Mouse (Mus musculus): ENCODE measurements around the gene Ackr3. TPM values are rescaled to one million over a fixed set of nuclear protein-coding genes. Genes with fewer than 3 reads are reported as not detected.

The Ackr3 gene
- polyA plus RNA-seq, 1 experiment from 2014 or later: 23.7 TPM

- Histone ChIP-seq H3K4me3 (no peak overlapping the region), H3K4me1 (peaks cover 10% of the 10 kb centered on the region), H3K27ac (replicated peaks) (no peak overlapping the region), H3K27me3 (no peaks in the 10 kb centered on the region), H3K4me2 (replicated peaks) (no peak overlapping the region), H3K9ac (replicated peaks) (no peak overlapping the region), H3K36me3 (no peaks in the 10 kb centered on the region), H3K9me3 (no peaks in the 10 kb centered on the region)
- WGBS: 80% methylated on average over 1 of the region's 1 CpGs
- ATAC-seq (replicated peaks): no peak
These were observed 43.0 kb downstream of the Ackr3 start for GRCm38 (mm10) chr1:90246800-90247199.

- 80% methylated on average over 4 of the region's 4 CpGs for WGBS
- no peaks in the 10 kb centered on the region for H3K27me3 ChIP-seq
- ATAC-seq (replicated peaks): no peak
- no peak overlapping the region for H3K4me2 ChIP-seq (replicated peaks)
- H3K4me3 ChIP-seq: no peak overlapping the region
- no peaks in the 10 kb centered on the region for H3K36me3 ChIP-seq
- H3K9me3 ChIP-seq: no peaks in the 10 kb centered on the region
- H3K4me1 ChIP-seq: peaks cover 14% of the 10 kb centered on the region
- H3K9ac ChIP-seq (replicated peaks): no peak overlapping the region
- H3K27ac ChIP-seq (replicated peaks): no peak overlapping the region
These were observed 43.5 kb downstream of the Ackr3 start for GRCm38 (mm10) chr1:90247234-90247633.

GRCm38 (mm10) chr1:90247756-90248541 lies 44.2 kb downstream of the Ackr3 start:
- H3K4me3 ChIP-seq: no peak overlapping the region
- H3K9ac ChIP-seq (replicated peaks): no peak overlapping the region
- ATAC-seq (replicated peaks): no peak
- no peaks in the 10 kb centered on the region for H3K27me3 ChIP-seq
- H3K27ac ChIP-seq (replicated peaks): no peak overlapping the region
- no peaks in the 10 kb centered on the region for H3K36me3 ChIP-seq
- H3K4me2 ChIP-seq (replicated peaks): no peak overlapping the region
- WGBS: 91% methylated on average over 8 of the region's 8 CpGs
- no peaks in the 10 kb centered on the region for H3K9me3 ChIP-seq
- peaks cover 14% of the 10 kb centered on the region for H3K4me1 ChIP-seq

GRCm38 (mm10) chr1:90248966-90249735 lies 45.4 kb downstream of the Ackr3 start:
- no peak overlapping the region for H3K4me3 ChIP-seq
- no peak overlapping the region for H3K4me2 ChIP-seq (replicated peaks)
- no peaks in the 10 kb centered on the region for H3K27me3 ChIP-seq
- no peaks in the 10 kb centered on the region for H3K9me3 ChIP-seq
- no peak overlapping the region for H3K9ac ChIP-seq (replicated peaks)
- H3K27ac ChIP-seq (replicated peaks): no peak overlapping the region
- peaks cover 14% of the 10 kb centered on the region for H3K4me1 ChIP-seq
- no peaks in the 10 kb centered on the region for H3K36me3 ChIP-seq
- WGBS: 63% methylated on average over 9 of the region's 9 CpGs
- no peak for ATAC-seq (replicated peaks)

GRCm38 (mm10) chr1:90250419-90250818 lies 46.6 kb downstream of the Ackr3 start:
- H3K9me3 ChIP-seq: no peaks in the 10 kb centered on the region
- H3K27me3 ChIP-seq: no peaks in the 10 kb centered on the region
- H3K36me3 ChIP-seq: no peaks in the 10 kb centered on the region
- 87% methylated on average over 6 of the region's 6 CpGs for WGBS
- no peak overlapping the region for H3K9ac ChIP-seq (replicated peaks)
- ATAC-seq (replicated peaks): no peak
- peaks cover 14% of the 10 kb centered on the region for H3K4me1 ChIP-seq
- no peak overlapping the region for H3K4me3 ChIP-seq
- no peak overlapping the region for H3K27ac ChIP-seq (replicated peaks)
- no peak overlapping the region for H3K4me2 ChIP-seq (replicated peaks)

GRCm38 (mm10) chr1:90251156-90251555 lies 47.4 kb downstream of the Ackr3 start:
- ATAC-seq (replicated peaks): no peak

GRCm38 (mm10) chr1:90253465-90253864 lies 49.7 kb downstream of the Ackr3 start:
- peaks cover 14% of the 10 kb centered on the region for H3K4me1 ChIP-seq
- no peaks in the 10 kb centered on the region for H3K9me3 ChIP-seq
- H3K9ac ChIP-seq (replicated peaks): no peak overlapping the region
- 77% methylated on average over 10 of the region's 10 CpGs for WGBS
- H3K27ac ChIP-seq (replicated peaks): no peak overlapping the region
- H3K36me3 ChIP-seq: no peaks in the 10 kb centered on the region
- no peak overlapping the region for H3K4me3 ChIP-seq
- no peaks in the 10 kb centered on the region for H3K27me3 ChIP-seq
- no peak for ATAC-seq (replicated peaks)
- no peak overlapping the region for H3K4me2 ChIP-seq (replicated peaks)

More at GRCm38 (mm10) chr1:90251156-90251555, 47.4 kb downstream of the Ackr3 start:
- no peaks in the 10 kb centered on the region for H3K9me3 ChIP-seq
- H3K27ac ChIP-seq (replicated peaks): no peak overlapping the region
- H3K36me3 ChIP-seq: no peaks in the 10 kb centered on the region
- no peaks in the 10 kb centered on the region for H3K27me3 ChIP-seq
- H3K4me3 ChIP-seq: no peak overlapping the region
- 75% methylated on average over 3 of the region's 3 CpGs for WGBS
- peaks cover 14% of the 10 kb centered on the region for H3K4me1 ChIP-seq
- H3K9ac ChIP-seq (replicated peaks): no peak overlapping the region
- no peak overlapping the region for H3K4me2 ChIP-seq (replicated peaks)

- Histone ChIP-seq H3K4me2 (replicated peaks) (no peak overlapping the region), H3K9ac (replicated peaks) (no peak overlapping the region), H3K27ac (replicated peaks) (no peak overlapping the region), H3K36me3 (no peaks in the 10 kb centered on the region), H3K4me3 (no peak overlapping the region), H3K4me1 (no peaks in the 10 kb centered on the region), H3K27me3 (no peaks in the 10 kb centered on the region), H3K9me3 (no peaks in the 10 kb centered on the region)
- ATAC-seq (replicated peaks): no peak
- WGBS: 89% methylated on average over 11 of the region's 11 CpGs
These were observed 54.6 kb downstream of the Ackr3 start for GRCm38 (mm10) chr1:90258253-90258887.

- H3K9me3 ChIP-seq: no peaks in the 10 kb centered on the region
- H3K4me1 ChIP-seq: no peaks in the 10 kb centered on the region
- WGBS: 94% methylated on average over 11 of the region's 11 CpGs
- no peaks in the 10 kb centered on the region for H3K27me3 ChIP-seq
- H3K36me3 ChIP-seq: no peaks in the 10 kb centered on the region
- H3K4me3 ChIP-seq: no peak overlapping the region
- no peak overlapping the region for H3K27ac ChIP-seq (replicated peaks)
- no peak for ATAC-seq (replicated peaks)
- no peak overlapping the region for H3K4me2 ChIP-seq (replicated peaks)
- H3K9ac ChIP-seq (replicated peaks): no peak overlapping the region
These were observed 57.2 kb downstream of the Ackr3 start for GRCm38 (mm10) chr1:90260704-90261581.

- no peaks in the 10 kb centered on the region for H3K27me3 ChIP-seq
- WGBS: 78% methylated on average over 8 of the region's 8 CpGs
- H3K36me3 ChIP-seq: no peaks in the 10 kb centered on the region
- H3K9me3 ChIP-seq: no peaks in the 10 kb centered on the region
- no peak for ATAC-seq (replicated peaks)
- H3K4me3 ChIP-seq: no peak overlapping the region
- no peaks in the 10 kb centered on the region for H3K4me1 ChIP-seq
- H3K27ac ChIP-seq (replicated peaks): no peak overlapping the region
- H3K4me2 ChIP-seq (replicated peaks): no peak overlapping the region
- H3K9ac ChIP-seq (replicated peaks): no peak overlapping the region
These were observed 58.6 kb downstream of the Ackr3 start for GRCm38 (mm10) chr1:90262380-90262779.

Measured in forebrain, embryonic 15.5 days (tissue).